Mouse (Mus musculus) small intestine, adult 2 months (tissue): ENCODE data around the gene Alg12. TPM values are rescaled to one million over a fixed set of nuclear protein-coding genes. Genes with fewer than 3 reads are reported as not detected.
A peak's percentile ranks its signal among the peaks of the same experiment; 100 is the strongest.

Experiments used
- H3K27ac ChIP-seq: fragments of 200-500 bp; 2 replicates; pipeline ENCODE4 v1.5.1; 2012; ENCODE audit warnings: low read depth, low read length, control low read depth, inconsistent platforms; ENCODE audit not compliant: insufficient read depth
- H3K27me3 ChIP-seq: fragments of 200-500 bp; 2 replicates; pipeline ENCODE4 v1.6.1; 2012; ENCODE audit warnings: mild to moderate bottlenecking, moderate library complexity, low read length, inconsistent platforms; ENCODE audit not compliant: control insufficient read depth, insufficient read depth
- H3K36me3 ChIP-seq: fragments of 200-500 bp; 2 replicates; pipeline ENCODE4 v1.6.1; 2012; ENCODE audit warnings: mild to moderate bottlenecking, low read length, control low read depth, inconsistent platforms; ENCODE audit not compliant: control insufficient read depth, insufficient read depth
- H3K4me1 ChIP-seq: fragments of 200-500 bp; 2 replicates; pipeline ENCODE4 v1.6.1; 2012; ENCODE audit warnings: low read length, inconsistent platforms, mixed read lengths; ENCODE audit not compliant: control insufficient read depth, insufficient read depth, insufficient read length
- H3K4me3 ChIP-seq: fragments of 200-500 bp; 2 replicates; pipeline ENCODE4 v1.5.1; 2012; ENCODE audit warnings: low read depth, mild to moderate bottlenecking, control low read depth, inconsistent platforms, low read length, moderate library complexity
- CTCF ChIP-seq: fragments of 200-500 bp; IDR thresholded peaks from 2 replicates; pipeline ENCODE4 v1.5.1; 2012; ENCODE audit warnings: low read depth, mild to moderate bottlenecking, control low read depth, inconsistent platforms, low read length, moderate library complexity, mixed read lengths; ENCODE audit not compliant: insufficient replicate concordance, insufficient read length; ENCODE audit errors: extremely low read depth
- POLR2A ChIP-seq: fragments of 200-500 bp; IDR thresholded peaks from 2 replicates; pipeline ENCODE4 v1.6.1; 2012; ENCODE audit warnings: low read depth, mild to moderate bottlenecking, control low read depth, inconsistent platforms, low read length, moderate library complexity
- WGBS: fragments of 180-500 bp; shearing (Covaris S2); methylation state at CpG from one replicate; pipeline ENCODE4 v1.1.7; 2018; 5-methylcytosine and 5-hydroxymethylcytosine counted together
- polyA plus RNA-seq: library from polyadenylated mRNA; depleted of rRNA; stranded (reverse); fragments of >200 nt; gene quantifications from 2 replicates; pipeline ENCODE4 v1.2.3, GENCODE M21; 2012

Alg12 gene
- polyA plus RNA-seq, 1 experiment = 16.4 TPM

GRCm38 (mm10) chr15:88858707-88859106 is 39.6 kb upstream of the Alg12 start:
- H3K4me1 ChIP-seq = peaks cover 27% of the 10 kb centered on the region
- no peaks in the 10 kb centered on the region for H3K27me3 ChIP-seq
- no peaks in the 10 kb centered on the region; the same call in 1 of the 2 replicates for H3K36me3 ChIP-seq
- WGBS = 85% methylated on average over 2 of the region's 2 CpGs
- H3K4me3 ChIP-seq = no peak overlapping the region
- no peak for TF ChIP-seq CTCF
- no peak for TF ChIP-seq POLR2A
- no peak overlapping the region for H3K27ac ChIP-seq

DNA sequence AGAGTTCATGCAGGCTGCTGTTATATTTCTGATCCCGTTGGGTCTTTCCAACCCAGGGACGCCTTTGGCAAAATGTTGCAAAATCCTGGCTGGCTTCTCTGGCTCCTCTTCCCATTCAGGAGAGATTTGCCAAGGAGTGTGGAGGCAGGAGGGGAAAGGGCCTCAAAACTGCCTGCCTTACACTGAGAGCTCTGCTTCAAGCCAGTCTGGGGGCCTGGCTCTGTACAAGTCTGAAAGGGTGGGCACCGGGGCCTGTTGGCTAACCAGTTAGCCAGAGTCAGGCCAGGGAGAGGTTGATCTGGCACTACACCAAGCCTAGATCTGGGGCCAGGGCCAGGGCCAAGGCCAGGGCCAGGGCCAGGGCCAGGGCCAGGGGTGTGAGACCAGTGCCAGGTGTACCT is 39.0 kb upstream of the Alg12 start:
- Histone ChIP-seq H3K4me3 (no peak overlapping the region), H3K36me3 (no peaks in the 10 kb centered on the region), H3K27me3 (no peaks in the 10 kb centered on the region), H3K27ac (no peak overlapping the region), H3K4me1 (peaks cover 32% of the 10 kb centered on the region)
- 84% methylated on average over 3 of the region's 3 CpGs for WGBS
- TF ChIP-seq CTCF (no peak), POLR2A (no peak)

DNA sequence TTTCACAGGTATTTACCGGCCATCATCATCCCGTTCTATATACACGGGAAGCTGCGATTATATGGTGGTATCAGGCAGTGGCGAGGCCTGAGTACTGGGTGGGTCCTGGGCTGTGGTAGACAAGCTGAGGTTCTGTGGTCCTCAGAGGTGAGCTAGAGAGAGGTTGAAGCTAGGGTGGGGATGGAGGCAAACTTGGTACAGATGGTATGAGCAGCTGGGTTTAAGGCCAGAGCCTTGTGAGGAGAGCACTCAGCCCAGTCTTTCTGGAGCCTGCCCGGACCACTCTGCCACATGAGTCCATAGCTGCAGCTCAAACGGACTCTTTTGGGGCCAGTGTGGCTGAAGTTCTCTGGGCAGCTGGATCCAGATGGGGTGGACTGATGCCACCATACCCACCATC is 38.2 kb upstream of the Alg12 start:
- Histone ChIP-seq H3K4me3 (no peak overlapping the region), H3K27ac (no peak overlapping the region), H3K36me3 (no peaks in the 10 kb centered on the region), H3K4me1 (peaks cover 39% of the 10 kb centered on the region), H3K27me3 (no peaks in the 10 kb centered on the region)
- WGBS = 96% methylated on average over 7 of the region's 7 CpGs
- TF ChIP-seq POLR2A = no peak
- no peak for TF ChIP-seq CTCF

GRCm38 (mm10) chr15:88856613-88857012 is 37.5 kb upstream of the Alg12 start:
- Histone ChIP-seq H3K27me3 (no peaks in the 10 kb centered on the region), H3K4me3 (no peak overlapping the region), H3K27ac (no peak overlapping the region), H3K36me3 (no peaks in the 10 kb centered on the region), H3K4me1 (peaks cover 47% of the 10 kb centered on the region)
- WGBS = 86% methylated on average over 5 of the region's 5 CpGs
- TF ChIP-seq CTCF (no peak), POLR2A (no peak)

- Histone ChIP-seq H3K27ac (no peak overlapping the region), H3K36me3 (no peaks in the 10 kb centered on the region)
- WGBS = 38% methylated on average over 6 of the region's 6 CpGs
These were observed 36.8 kb upstream of the Alg12 start for GRCm38 (mm10) chr15:88855896-88856417.

DNA sequence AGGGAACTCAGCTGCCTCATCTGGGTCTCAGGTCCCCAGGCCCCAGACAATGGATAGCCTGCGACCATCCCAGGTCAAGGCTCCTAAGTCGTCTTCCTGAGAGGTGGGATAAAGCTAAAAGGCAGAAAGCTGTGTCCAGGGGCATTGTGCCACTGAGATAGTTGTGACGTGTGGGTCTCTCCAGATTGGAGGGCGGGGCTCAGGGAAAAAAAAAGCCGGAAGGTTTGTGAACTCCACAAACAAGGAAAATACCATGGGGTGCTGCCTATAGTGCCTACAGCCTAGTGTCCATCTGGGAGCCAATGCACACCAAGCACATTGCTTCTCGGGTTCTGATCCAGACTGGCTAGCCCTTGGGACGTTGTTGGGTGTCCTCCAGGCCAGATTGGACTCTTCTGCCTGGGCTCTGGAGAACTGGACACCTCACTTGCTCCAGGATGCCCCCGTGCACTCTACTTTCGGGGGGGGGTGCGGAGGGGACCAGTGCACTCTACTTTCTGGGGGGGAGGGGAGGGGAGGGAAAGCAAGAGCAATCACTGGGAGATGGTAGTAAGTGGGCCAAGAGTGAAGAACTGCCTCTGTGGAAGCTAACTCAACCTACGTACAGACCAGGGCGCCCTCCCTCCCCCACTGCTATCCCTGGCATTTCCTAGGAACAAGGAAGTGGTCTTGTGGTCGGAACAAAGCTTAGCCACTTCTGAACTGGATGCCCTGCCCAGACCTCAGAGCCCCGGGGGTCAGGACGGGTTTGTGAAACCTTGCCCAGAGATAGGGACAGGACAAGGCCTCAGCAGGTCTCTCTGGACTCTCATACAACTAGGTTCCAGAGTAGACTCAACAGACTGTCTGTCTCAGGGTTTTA is 36.1 kb upstream of the Alg12 start:
- Histone ChIP-seq H3K27me3 (no peaks in the 10 kb centered on the region), H3K27ac (0 out of 2 replicates have a peak overlapping the region, but pooled peaks have one; percentile 13), H3K4me3 (no peak overlapping the region), H3K36me3 (no peaks in the 10 kb centered on the region), H3K4me1 (peaks cover 55% of the 10 kb centered on the region)
- TF ChIP-seq POLR2A (no peak), CTCF (no peak)
- 61% methylated on average over 15 of the region's 15 CpGs for WGBS

More at GRCm38 (mm10) chr15:88855896-88856417, 36.8 kb upstream of the Alg12 start:
- TF ChIP-seq CTCF = peak; percentile 8; the same call in 1 of the 2 replicates
- no peak for TF ChIP-seq POLR2A
- H3K4me1 ChIP-seq = peaks cover 48% of the 10 kb centered on the region
- no peaks in the 10 kb centered on the region for H3K27me3 ChIP-seq
- H3K4me3 ChIP-seq = no peak overlapping the region

DNA sequence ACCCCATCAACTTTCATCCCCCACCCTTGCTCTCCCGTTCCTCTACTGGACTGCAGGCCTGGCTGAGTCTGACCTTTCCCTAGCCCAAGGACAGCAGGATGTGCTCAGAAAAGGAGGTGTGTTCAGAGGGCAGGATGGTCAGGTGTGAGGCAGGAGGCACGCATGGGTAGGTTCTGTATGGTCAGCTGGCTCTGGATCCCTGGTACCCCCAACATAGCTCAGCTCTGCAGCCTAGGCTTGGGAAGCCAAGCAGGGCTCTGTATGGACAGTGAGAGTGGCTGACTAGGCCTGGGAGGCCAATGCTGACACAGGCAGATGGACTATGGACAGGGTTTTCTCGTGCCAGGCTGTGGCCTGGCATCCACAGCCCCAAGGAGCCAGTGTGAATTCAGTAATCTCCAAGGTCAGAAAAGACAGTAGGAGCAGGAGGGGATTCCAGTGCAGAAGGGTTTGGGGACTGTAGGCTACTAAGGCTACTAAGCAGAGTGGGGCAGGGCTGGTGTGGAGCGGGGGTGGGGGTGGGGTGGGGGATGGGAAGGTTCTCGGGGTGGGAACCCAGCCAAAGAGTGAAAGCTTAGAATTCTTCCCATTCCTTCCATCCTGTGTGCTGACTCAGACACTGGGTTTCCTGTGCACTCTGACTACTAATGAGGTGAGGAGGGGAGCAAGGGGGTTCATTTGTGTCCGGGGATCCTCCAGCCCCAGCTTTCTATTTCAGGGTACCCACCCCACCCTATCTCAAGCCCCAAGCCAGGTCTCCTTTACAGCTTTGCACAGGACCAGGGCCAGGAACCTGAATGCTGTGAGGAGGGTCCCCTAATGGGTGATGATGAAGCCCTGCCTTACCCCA is 35.2 kb upstream of the Alg12 start:
- no peak for TF ChIP-seq CTCF
- TF ChIP-seq POLR2A = no peak
- WGBS = 49% methylated on average over 6 of the region's 6 CpGs

More for the DNA sequence above, 35.2 kb upstream of the Alg12 start:
- Histone ChIP-seq H3K36me3 (no peaks in the 10 kb centered on the region), H3K27ac (peak overlapping the region; percentile 81), H3K4me3 (no peak overlapping the region), H3K4me1 (peaks cover 63% of the 10 kb centered on the region), H3K27me3 (no peaks in the 10 kb centered on the region)
